Mouse (Mus musculus): ENCODE measurements around the gene Lztfl1. TPM values are rescaled to one million over a fixed set of nuclear protein-coding genes. Genes with fewer than 3 reads are reported as not detected.
"Not testable (repeated sequence)": the region's sequence is repeated elsewhere in the genome, so short reads cannot be mapped to it uniquely, and the experiment has no call there.

Lztfl1 gene
- total RNA-seq, 1 experiment from 2014 or later, result 36.9 TPM

- peak; percentile 67 for ATAC-seq (replicated peaks; ENCODE audit: low read depth, poor library complexity, severe bottlenecking)
These were observed 29.3 kb downstream of the Lztfl1 start for GRCm38 (mm10) chr9:123688227-123688626.

DNA sequence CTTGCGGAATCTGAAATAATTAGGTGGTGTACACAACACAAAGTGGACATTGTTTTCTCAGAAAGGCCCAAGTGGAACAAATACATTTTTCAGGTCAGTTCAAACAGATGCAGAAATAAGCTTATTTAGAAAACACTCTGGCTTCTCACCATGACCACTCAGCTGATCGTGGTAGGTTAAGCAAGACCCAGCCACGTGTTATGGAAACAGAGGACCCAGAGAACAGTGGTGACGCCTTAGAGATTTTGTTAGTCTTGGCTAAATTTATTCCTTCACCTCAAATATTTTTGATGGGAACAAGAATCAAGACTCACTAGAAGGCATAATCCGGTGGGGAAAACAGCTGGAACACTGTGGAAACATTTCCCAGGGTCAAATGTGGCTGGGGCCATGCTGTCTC is 31.3 kb downstream of the Lztfl1 start:
- ATAC-seq (replicated peaks; ENCODE audit: low read depth, poor library complexity, severe bottlenecking), result no peak

DNA sequence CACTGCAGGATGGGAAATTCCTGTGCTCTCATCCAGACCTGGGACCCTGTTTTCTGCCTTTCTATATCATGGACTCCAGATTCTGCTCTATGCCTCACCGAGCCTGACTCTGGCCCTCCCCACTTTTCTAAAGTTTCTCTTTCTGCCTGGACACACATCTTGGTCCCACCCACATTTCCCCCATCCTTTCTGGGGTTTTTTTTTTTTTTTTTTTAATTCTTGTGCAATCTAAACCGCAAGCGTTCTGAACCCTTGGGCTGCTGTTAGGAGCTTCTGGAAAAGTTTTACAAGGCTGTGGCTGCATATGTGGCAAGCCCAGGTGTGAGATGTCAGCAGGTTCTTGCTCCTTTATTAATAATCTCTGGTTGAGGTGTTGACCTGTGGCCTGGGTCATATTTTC is 33.8 kb downstream of the Lztfl1 start:
- peak; percentile 78 for ATAC-seq (replicated peaks; ENCODE audit: low read depth, poor library complexity, severe bottlenecking)

- ATAC-seq (replicated peaks; ENCODE audit: low read depth, poor library complexity, severe bottlenecking), result no peak
These were observed 38.3 kb downstream of the Lztfl1 start for GRCm38 (mm10) chr9:123679198-123679597.

DNA sequence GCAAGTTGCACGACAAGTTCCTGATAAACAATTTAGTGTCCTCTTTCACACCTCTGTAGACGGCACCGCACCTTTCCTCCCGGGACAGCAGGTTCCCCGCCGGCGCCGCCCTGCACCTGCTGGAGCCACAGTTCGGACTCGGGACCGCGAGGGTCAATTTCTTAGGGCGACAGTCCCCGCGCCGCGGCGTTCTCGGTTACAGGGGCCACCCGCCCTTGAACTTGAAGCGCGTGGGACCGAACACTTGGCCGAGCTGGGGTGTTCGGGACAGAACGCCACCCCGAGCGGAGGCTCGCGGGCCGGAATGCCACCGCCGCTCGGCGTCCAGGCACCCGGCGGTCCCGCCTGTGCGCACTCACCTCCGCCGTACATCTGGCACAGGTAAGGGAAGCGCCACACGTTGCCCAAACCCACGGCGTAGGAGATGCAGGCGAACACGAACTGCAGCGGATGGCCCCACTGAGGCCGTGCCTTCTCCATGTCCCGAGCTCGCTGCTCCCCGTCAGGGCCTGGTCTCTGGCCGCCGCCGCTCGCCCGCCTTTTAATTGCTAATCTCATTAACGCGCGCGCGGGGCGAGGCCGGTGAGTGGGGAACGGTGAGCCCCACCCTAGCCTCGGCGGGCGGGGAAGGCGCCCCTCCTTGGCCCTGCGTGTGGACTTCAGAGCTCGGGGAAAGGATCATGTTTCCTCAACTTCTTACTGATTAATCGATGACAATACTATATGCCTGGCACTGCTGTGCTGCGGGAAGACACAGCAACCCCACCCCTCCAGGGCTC is 39.0 kb downstream of the Lztfl1 start, which contains the start of the genes Ccr9 and Slc6a20a:
Gene Ccr9, plus strand, starts transcription at position 113 of the 779 bp plus-strand sequence.
Gene Slc6a20a, minus strand, starts transcription at position 559 of the 779 bp plus-strand sequence.
- peak; percentile 55 for ATAC-seq (replicated peaks; ENCODE audit: low read depth, poor library complexity, severe bottlenecking)

DNA sequence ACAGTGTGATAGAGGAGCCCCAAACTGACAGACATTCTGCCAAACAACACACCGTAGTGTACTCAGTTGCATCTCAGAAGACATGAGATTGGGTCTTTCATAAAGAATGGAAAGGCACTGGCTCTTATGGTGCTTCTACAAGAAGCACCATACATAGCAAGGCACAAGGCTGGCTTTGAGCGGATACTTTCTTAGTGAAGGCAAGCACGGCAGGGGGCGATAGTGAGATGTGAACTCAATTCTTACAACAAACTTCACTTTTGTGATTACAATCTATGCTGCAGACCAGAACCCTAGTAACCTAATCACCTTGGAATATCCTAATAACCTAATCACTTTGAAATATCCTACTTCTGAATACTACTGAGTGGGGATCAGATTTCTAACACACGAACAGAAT is 51.9 kb downstream of the Lztfl1 start:
- peak; percentile 66 for ATAC-seq (replicated peaks; ENCODE audit: low read depth, poor library complexity, severe bottlenecking)

DNA sequence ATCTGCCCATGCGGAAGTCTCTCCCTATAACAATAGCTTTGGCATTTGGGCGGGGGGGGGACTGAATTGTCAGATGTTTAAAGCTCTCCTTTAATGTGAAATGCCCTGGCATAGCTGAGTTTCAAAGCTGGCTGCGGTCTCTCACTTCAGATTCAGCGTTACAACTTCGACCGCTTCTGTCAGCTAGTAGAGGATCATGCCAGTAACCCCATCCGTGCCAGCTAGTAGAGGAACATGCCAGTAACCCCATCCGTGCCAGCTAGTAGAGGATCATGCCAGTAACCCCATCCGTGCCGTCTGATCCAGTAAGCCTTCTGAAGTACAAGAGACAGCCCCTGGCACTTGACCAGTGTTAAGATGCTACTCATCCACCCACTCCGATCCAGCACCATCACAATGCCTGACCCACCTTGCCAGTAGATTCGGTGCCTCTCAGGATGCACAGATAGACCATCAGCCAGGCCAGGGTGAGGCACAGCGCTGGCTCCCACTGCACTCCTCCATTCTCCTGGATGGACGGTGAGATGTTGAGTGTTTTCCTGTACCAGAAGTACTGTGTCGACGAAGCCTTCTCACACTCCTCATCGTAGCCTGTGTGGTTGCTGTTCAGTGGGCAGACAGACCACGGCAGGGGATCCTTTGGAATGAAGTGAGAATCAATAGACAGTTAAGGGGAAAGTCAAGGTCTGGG is 57.4 kb downstream of the Lztfl1 start:
- ATAC-seq (replicated peaks; ENCODE audit: low read depth, poor library complexity, severe bottlenecking), result not testable (repeated sequence)

DNA sequence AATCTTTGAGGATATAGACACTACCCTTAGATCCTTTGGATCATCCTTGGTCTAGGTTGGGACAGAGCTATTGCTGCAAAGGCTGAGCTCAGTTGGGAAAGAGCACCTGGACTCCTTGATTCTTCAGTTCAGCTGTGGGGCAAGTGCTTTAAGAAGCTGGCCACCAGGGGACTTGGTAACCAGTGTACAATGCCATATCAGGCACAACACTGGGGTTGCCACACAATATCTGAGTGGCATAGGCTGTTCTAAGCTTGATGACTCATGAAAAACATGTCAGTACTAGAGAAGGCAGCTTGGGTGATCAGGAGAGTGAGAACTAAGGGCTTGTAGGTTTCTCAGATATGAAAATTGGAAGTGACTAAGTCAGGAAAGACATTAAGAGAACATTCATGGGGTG is 58.5 kb downstream of the Lztfl1 start:
- ATAC-seq (replicated peaks; ENCODE audit: low read depth, poor library complexity, severe bottlenecking), result peak; percentile 77

DNA sequence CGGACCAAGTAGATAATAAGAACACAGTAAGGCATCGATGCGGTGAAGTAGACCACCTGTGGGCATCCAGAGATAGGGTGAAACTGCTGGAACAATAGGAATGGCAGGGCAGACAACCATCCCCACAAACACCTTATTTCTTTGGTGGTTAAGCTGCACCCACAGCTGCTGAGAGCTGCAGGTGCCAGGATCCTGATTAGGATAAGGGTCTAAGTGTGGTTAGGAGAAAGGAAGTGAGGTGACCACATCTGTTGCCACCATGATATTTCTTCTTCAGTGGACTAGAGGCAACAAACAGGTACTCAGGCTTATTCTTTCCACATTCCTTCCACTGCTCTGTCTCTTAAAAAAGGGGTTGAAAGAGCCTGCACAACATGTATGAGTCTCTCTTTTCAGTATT is 60.0 kb downstream of the Lztfl1 start:
- ATAC-seq (replicated peaks; ENCODE audit: low read depth, poor library complexity, severe bottlenecking), result peak; percentile 59

DNA sequence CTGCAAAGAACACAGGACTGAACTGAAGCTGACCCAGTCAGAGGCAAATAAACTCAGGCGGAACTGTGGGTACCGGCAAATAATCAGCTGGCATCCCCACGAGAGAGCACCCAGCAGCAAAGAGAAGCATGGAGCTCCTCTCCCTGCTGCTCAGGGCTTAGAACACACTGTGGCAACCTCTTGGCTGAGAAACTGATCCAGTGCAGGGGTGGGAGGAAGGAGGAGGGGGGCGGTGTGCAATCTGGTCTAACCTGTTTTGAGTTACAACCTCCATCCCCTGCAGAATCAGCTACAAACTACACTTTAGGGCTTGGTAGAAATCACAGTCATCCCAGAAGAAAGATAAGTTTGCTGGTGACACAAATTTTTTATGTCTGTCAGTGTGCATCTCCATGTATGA is 66.1 kb downstream of the Lztfl1 start:
- ATAC-seq (replicated peaks; ENCODE audit: low read depth, poor library complexity, severe bottlenecking), result no peak

DNA sequence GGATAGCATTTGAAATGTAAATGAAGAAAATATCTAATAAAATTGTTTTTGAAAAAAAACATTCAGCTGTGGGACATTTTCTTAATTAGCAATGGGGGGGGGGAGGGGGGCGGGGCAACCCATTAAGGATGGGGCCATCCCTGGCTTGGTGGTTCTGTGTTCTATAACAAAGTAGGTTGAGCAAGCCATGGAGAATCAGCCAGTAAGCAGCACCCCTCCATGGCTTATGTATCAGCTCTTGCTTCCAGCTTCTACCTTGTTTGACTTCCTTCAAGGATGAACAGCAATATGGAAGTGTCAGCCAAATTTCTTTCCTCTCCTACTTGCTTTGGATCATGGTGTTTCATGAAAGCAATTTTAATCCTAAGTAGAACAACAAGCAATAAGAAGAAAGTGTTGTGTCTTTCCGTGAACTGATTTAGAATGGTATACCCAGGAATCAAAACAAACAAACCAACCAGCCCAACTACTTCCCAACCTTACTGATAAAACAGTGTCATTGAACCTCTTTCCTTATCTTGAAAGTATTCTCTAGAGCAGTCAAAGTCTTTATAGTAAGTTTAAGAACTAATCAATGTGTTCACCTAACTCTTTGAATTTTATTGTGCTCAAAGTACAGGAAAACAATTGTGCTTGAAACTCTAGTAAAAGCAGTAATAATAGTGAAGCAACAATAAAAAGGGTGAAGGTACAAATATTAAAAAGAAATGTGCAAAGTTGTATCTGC is 67.5 kb downstream of the Lztfl1 start:
- ATAC-seq (replicated peaks; ENCODE audit: low read depth, poor library complexity, severe bottlenecking), result no peak

Other genes with a start within 250 kb of the Lztfl1 start
- gene Limd1, start 239.0 kb downstream of the Lztfl1 start, total RNA-seq (2017), result 21.6 and 30.0 TPM in 2 replicates
- 45.9 and 53.1 TPM in 2 replicates for gene Sacm1l, start 187.9 kb downstream of the Lztfl1 start, total RNA-seq (2017)
- gene Slc6a20b, start 85.1 kb downstream of the Lztfl1 start, total RNA-seq (2017), result 0.19 and 0.37 TPM in 2 replicates
- gene Ccr9, start 39.3 kb downstream of the Lztfl1 start, total RNA-seq (2017), result 0.32 and 0.82 TPM in 2 replicates
- gene Slc6a20a, start 38.8 kb downstream of the Lztfl1 start, total RNA-seq (2017), result 0.39 and 1.5 TPM in 2 replicates
- gene Cxcr6, start 88.8 kb upstream of the Lztfl1 start, total RNA-seq (2017), result 0.32 TPM in 1 of 2 replicates, not detected in the other
- 13.6 and 17.0 TPM in 2 replicates for gene Fyco1, start 134.2 kb upstream of the Lztfl1 start, total RNA-seq (2017)
- gene Xcr1, start 144.3 kb upstream of the Lztfl1 start, total RNA-seq (2017), result not detected in 2 replicates

Measured in common myeloid progenitor, adult 5-6 weeks (primary cell).